Mouse (Mus musculus): Measurements from ENCODE around the gene Stx11. TPM values are rescaled to one million over a fixed set of nuclear protein-coding genes. Genes with fewer than 3 reads are reported as not detected.
A peak's percentile ranks its signal among the peaks of the same experiment; 100 is the strongest.

The Stx11 gene
- total and polyA plus RNA-seq, 2 experiments from 2014 or later: 0.91 to 1.3 TPM

DNA sequence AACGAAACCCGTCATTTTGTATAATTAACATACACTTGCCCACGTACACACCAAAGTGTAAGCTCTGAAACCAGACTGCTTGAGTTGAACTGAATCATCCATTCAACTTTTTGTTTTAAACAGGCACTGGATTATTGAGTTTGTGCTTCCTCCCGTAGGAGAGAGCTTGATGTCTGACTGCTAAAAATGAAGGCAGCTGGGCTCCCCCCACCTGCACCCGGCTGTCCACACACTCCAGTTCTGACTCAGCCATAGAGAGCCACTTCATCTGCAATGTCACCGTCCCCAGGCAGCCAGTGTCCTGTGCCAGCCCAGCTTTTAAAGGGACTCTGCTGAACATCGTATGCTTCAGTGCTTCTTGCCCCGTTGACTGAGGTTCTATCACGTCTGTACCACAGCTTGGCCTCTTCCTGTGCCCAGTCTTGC, 13.7 kb upstream of the Stx11 start:
- ATAC-seq (no peak), DNase-seq (ENCODE audit: low spot score) (no peak)
- Histone ChIP-seq H3K9ac (replicated peaks; ENCODE audit: low read length) (no peak overlapping the region), H3K36me3 (ENCODE audit: insufficient read depth, low read length) (no peaks in the 10 kb centered on the region), H3K27ac (no peak overlapping the region), H3K9me3 (ENCODE audit: low read length) (0 out of 2 replicates have a peak, but pooled peaks cover 3% of the 10 kb centered on the region), H3K27me3 (ENCODE audit: insufficient read depth, low read length) (no peaks in the 10 kb centered on the region), H3K4me3 (ENCODE audit: low read length) (no peak overlapping the region), H3K4me2 (ENCODE audit: low read depth, low read length) (no peak overlapping the region), H3K4me1 (ENCODE audit: insufficient read depth, low read length) (no peaks in the 10 kb centered on the region)
- 73% methylated on average over 9 of the region's 9 CpGs for WGBS
- TF ChIP-seq CTCF (IDR thresholded peaks at IDR 0.05; ENCODE audit: low read depth): no peak

- DNase-seq (ENCODE audit: low spot score) (no peak), ATAC-seq (no peak)
- Histone ChIP-seq H3K4me2 (ENCODE audit: low read depth, low read length) (no peak overlapping the region), H3K9ac (replicated peaks; ENCODE audit: low read length) (no peak overlapping the region), H3K4me1 (ENCODE audit: insufficient read depth, low read length) (no peaks in the 10 kb centered on the region), H3K27me3 (ENCODE audit: insufficient read depth, low read length) (no peaks in the 10 kb centered on the region), H3K9me3 (ENCODE audit: low read length) (0 out of 2 replicates have a peak, but pooled peaks cover 3% of the 10 kb centered on the region), H3K4me3 (ENCODE audit: low read length) (no peak overlapping the region), H3K36me3 (ENCODE audit: insufficient read depth, low read length) (no peaks in the 10 kb centered on the region), H3K27ac (no peak overlapping the region)
- 90% methylated on average over 7 of the region's 7 CpGs for WGBS
- no peak for TF ChIP-seq CTCF (IDR thresholded peaks at IDR 0.05; ENCODE audit: low read depth)
These were observed 12.5 kb upstream of the Stx11 start for GRCm38 (mm10) chr10:12976552-12976951.

DNA sequence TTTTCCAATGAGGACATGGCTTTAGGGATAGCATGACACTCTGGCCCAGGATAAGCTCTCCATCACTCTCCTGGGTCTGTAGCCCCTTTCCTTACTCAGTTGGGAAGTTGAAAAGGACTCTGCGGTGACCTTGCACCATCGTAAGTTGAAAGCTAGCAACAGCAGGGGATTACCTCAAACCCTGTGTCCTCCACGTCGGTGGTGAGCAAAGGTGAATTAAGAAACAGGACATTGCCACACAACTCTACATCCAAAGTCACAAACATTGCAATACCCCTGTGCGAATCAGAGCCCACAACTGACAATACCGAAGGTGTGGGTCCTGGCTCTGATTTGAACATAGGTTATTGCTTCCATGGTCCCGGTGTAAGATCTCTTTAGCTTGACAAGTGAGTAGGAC, 11.9 kb upstream of the Stx11 start:
- H3K4me1 ChIP-seq (ENCODE audit: insufficient read depth, low read length): no peaks in the 10 kb centered on the region
- H3K4me3 ChIP-seq (ENCODE audit: low read length): no peak overlapping the region
- ATAC-seq (no peak), DNase-seq (ENCODE audit: low spot score) (no peak)
- no peak for TF ChIP-seq CTCF (IDR thresholded peaks at IDR 0.05; ENCODE audit: low read depth)
- H3K4me2 ChIP-seq (ENCODE audit: low read depth, low read length): no peak overlapping the region
- no peak overlapping the region for H3K9ac ChIP-seq (replicated peaks; ENCODE audit: low read length)
- H3K27me3 ChIP-seq (ENCODE audit: insufficient read depth, low read length): no peaks in the 10 kb centered on the region
- H3K9me3 ChIP-seq (ENCODE audit: low read length): 0 out of 2 replicates have a peak, but pooled peaks cover 3% of the 10 kb centered on the region
- no peak overlapping the region for H3K27ac ChIP-seq
- H3K36me3 ChIP-seq (ENCODE audit: insufficient read depth, low read length): no peaks in the 10 kb centered on the region
- 91% methylated on average over 7 of the region's 7 CpGs for WGBS

- H3K4me1 ChIP-seq (ENCODE audit: insufficient read depth, low read length): no peaks in the 10 kb centered on the region
- TF ChIP-seq CTCF (IDR thresholded peaks at IDR 0.05; ENCODE audit: low read depth): no peak
- H3K4me3 ChIP-seq (ENCODE audit: low read length): no peak overlapping the region
- DNase-seq (ENCODE audit: low spot score) (no peak), ATAC-seq (no peak)
- H3K4me2 ChIP-seq (ENCODE audit: low read depth, low read length): no peak overlapping the region
- 0 out of 2 replicates have a peak, but pooled peaks cover 3% of the 10 kb centered on the region for H3K9me3 ChIP-seq (ENCODE audit: low read length)
- 91% methylated on average over 3 of the region's 3 CpGs for WGBS
- H3K27me3 ChIP-seq (ENCODE audit: insufficient read depth, low read length): no peaks in the 10 kb centered on the region
- H3K36me3 ChIP-seq (ENCODE audit: insufficient read depth, low read length): no peaks in the 10 kb centered on the region
- H3K27ac ChIP-seq: no peak overlapping the region
- no peak overlapping the region for H3K9ac ChIP-seq (replicated peaks; ENCODE audit: low read length)
These were observed 11.4 kb upstream of the Stx11 start for GRCm38 (mm10) chr10:12975461-12975860.

GRCm38 (mm10) chr10:12974572-12974971, 10.5 kb upstream of the Stx11 start:
- no peaks in the 10 kb centered on the region for H3K36me3 ChIP-seq (ENCODE audit: insufficient read depth, low read length)
- DNase-seq (ENCODE audit: low spot score): no peak
- no peak for ATAC-seq
- no peak overlapping the region for H3K9ac ChIP-seq (replicated peaks; ENCODE audit: low read length)
- H3K4me3 ChIP-seq (ENCODE audit: low read length): no peak overlapping the region
- no peaks in the 10 kb centered on the region for H3K4me1 ChIP-seq (ENCODE audit: insufficient read depth, low read length)
- H3K9me3 ChIP-seq (ENCODE audit: low read length): 0 out of 2 replicates have a peak, but pooled peaks cover 3% of the 10 kb centered on the region
- WGBS: 93% methylated on average over 6 of the region's 6 CpGs
- no peaks in the 10 kb centered on the region for H3K27me3 ChIP-seq (ENCODE audit: insufficient read depth, low read length)
- TF ChIP-seq CTCF (IDR thresholded peaks at IDR 0.05; ENCODE audit: low read depth): no peak
- H3K4me2 ChIP-seq (ENCODE audit: low read depth, low read length): no peak overlapping the region
- H3K27ac ChIP-seq: no peak overlapping the region

- Histone ChIP-seq H3K9me3 (ENCODE audit: low read length) (no peaks in the 10 kb centered on the region), H3K27me3 (ENCODE audit: insufficient read depth, low read length) (no peaks in the 10 kb centered on the region), H3K9ac (replicated peaks; ENCODE audit: low read length) (no peak overlapping the region), H3K4me2 (ENCODE audit: low read depth, low read length) (no peak overlapping the region), H3K27ac (no peak overlapping the region), H3K36me3 (ENCODE audit: insufficient read depth, low read length) (no peaks in the 10 kb centered on the region), H3K4me3 (ENCODE audit: low read length) (no peak overlapping the region), H3K4me1 (ENCODE audit: insufficient read depth, low read length) (0 out of 2 replicates have a peak, but pooled peaks cover 3% of the 10 kb centered on the region)
- no peak for TF ChIP-seq CTCF (IDR thresholded peaks at IDR 0.05; ENCODE audit: low read depth)
- ATAC-seq: no peak
- DNase-seq (ENCODE audit: low spot score): no peak
- 86% methylated on average over 5 of the region's 5 CpGs for WGBS
These were observed 1.6 kb upstream of the Stx11 start for GRCm38 (mm10) chr10:12965669-12966180.

GRCm38 (mm10) chr10:12963362-12964147, 543 bp downstream of the Stx11 start:
- WGBS: 5% methylated on average over 29 of the region's 29 CpGs
- H3K27me3 ChIP-seq (ENCODE audit: insufficient read depth, low read length): no peaks in the 10 kb centered on the region
- H3K36me3 ChIP-seq (ENCODE audit: insufficient read depth, low read length): no peaks in the 10 kb centered on the region
- H3K4me2 ChIP-seq (ENCODE audit: low read depth, low read length): peak overlapping the region; percentile 98
- ATAC-seq: no peak; the same call in 1 of the 2 replicates
- no peak overlapping the region for H3K27ac ChIP-seq
- peak overlapping the region; percentile 56 for H3K9ac ChIP-seq (replicated peaks; ENCODE audit: low read length)
- 0 out of 2 replicates have a peak, but pooled peaks cover 3% of the 10 kb centered on the region for H3K4me1 ChIP-seq (ENCODE audit: insufficient read depth, low read length)
- no peak for TF ChIP-seq CTCF (IDR thresholded peaks at IDR 0.05; ENCODE audit: low read depth)
- peak overlapping the region; percentile 85 for H3K4me3 ChIP-seq (ENCODE audit: low read length)
- DNase-seq (ENCODE audit: low spot score): peak; percentile 16
- no peaks in the 10 kb centered on the region for H3K9me3 ChIP-seq (ENCODE audit: low read length)

All from hindbrain, postnatal 0 days (tissue).